Mouse (Mus musculus): Measurements from ENCODE around the gene Gm10097. TPM values are rescaled to one million over a fixed set of nuclear protein-coding genes. Genes with fewer than 3 reads are reported as not detected.
A peak's percentile ranks its signal among the peaks of the same experiment; 100 is the strongest.

Gm10097 gene
- polyA plus RNA-seq, 1 experiment from 2014 or later, result 0.17 TPM

DNA sequence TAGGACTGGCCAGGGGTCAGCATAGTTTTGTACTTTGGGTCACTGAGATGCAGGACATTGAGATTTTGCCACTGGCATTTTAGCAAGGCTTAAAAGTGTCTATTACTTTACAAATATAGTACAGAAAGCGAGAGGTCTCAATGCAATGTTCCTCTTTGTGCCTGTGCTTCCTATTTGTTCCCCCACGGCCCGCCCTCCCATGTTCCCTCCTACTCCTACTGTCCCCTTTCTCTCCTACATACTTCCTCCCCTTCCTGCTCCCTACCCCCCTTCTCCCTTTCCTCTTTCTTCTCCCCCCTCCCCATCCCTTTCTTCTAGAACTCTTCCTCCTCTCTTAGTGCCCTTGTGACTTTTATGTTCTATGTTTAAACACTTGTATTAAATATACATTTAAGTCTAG is 12.1 kb upstream of the Gm10097 start:
- H3K36me3 ChIP-seq (replicated peaks), result no peaks in the 10 kb centered on the region
- no peaks in the 10 kb centered on the region for H3K9me3 ChIP-seq
- no peak overlapping the region for H3K27ac ChIP-seq
- ATAC-seq (replicated peaks), result peak; percentile 34; the same call in 1 of the 2 replicates
- no peaks in the 10 kb centered on the region for H3K27me3 ChIP-seq (replicated peaks)
- no peak overlapping the region for H3K9ac ChIP-seq
- H3K4me2 ChIP-seq, result no peak overlapping the region
- H3K4me1 ChIP-seq, result peaks cover 3% of the 10 kb centered on the region; the same call in 1 of the 2 replicates
- no peak overlapping the region for H3K4me3 ChIP-seq
- WGBS, result 62% methylated on average over 3 of the region's 3 CpGs

DNA sequence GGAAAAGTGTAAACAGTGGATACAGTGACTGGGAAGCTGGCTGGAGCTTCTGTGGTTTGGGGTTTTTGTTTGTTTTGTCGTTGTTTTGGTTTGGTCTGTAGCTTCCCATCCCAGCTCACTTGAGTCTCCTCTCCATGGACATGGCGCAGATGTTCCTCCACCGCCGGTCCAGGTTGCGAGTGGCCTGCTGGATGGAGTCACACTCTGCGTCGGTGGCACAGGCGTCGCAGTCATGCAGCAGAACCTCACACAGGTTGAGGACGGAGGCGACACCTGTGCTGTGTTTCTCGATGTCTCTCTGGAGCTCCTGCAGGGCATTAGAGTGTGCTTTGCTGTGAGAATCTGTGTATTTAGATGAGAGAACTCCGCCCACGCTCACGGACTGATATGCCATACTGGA is 11.3 kb upstream of the Gm10097 start:
- no peak overlapping the region for H3K27ac ChIP-seq
- H3K27me3 ChIP-seq (replicated peaks), result no peaks in the 10 kb centered on the region
- no peak overlapping the region for H3K4me2 ChIP-seq
- no peak overlapping the region for H3K4me3 ChIP-seq
- 95% methylated on average over 15 of the region's 15 CpGs for WGBS
- ATAC-seq (replicated peaks), result no peak
- no peak overlapping the region for H3K9ac ChIP-seq
- H3K9me3 ChIP-seq, result no peaks in the 10 kb centered on the region
- H3K4me1 ChIP-seq, result peaks cover 3% of the 10 kb centered on the region; the same call in 1 of the 2 replicates
- H3K36me3 ChIP-seq (replicated peaks), result no peaks in the 10 kb centered on the region

DNA sequence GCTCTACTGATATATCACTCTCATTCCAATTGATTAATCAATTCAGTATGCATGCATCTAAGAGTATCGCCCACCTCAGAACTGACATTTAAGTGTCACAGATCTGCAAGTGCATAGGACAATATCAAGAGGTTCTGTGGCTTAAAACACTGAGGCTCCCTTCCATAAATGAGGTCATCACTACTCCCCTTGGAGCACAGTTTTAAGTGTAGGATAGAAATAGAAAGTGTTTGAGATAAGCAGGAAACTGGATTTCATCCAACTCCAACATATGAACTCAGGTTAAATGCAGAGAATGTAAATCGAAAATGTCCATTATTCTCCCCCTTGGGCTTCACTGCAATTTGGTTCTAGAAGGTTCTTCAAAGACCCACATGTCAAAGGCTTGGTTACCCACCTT is 10.1 kb upstream of the Gm10097 start:
- H3K4me1 ChIP-seq, result peaks cover 3% of the 10 kb centered on the region; the same call in 1 of the 2 replicates
- H3K27me3 ChIP-seq (replicated peaks), result no peaks in the 10 kb centered on the region
- no peak overlapping the region for H3K9ac ChIP-seq
- no peak for ATAC-seq (replicated peaks)
- no peaks in the 10 kb centered on the region for H3K9me3 ChIP-seq
- WGBS, result 91% methylated on average over 2 of the region's 2 CpGs
- H3K27ac ChIP-seq, result no peak overlapping the region
- no peak overlapping the region for H3K4me3 ChIP-seq
- H3K4me2 ChIP-seq, result no peak overlapping the region
- no peaks in the 10 kb centered on the region for H3K36me3 ChIP-seq (replicated peaks)

- Histone ChIP-seq H3K4me2 (no peak overlapping the region), H3K27ac (no peak overlapping the region), H3K4me3 (no peak overlapping the region), H3K9ac (no peak overlapping the region), H3K36me3 (replicated peaks) (no peaks in the 10 kb centered on the region), H3K9me3 (no peaks in the 10 kb centered on the region), H3K27me3 (replicated peaks) (no peaks in the 10 kb centered on the region), H3K4me1 (peaks cover 3% of the 10 kb centered on the region; the same call in 1 of the 2 replicates)
- ATAC-seq (replicated peaks), result no peak
- WGBS, result 93% methylated on average over 2 of the region's 2 CpGs
Measured at GRCm38 (mm10) chr10:5059983-5060382, 9.0 kb upstream of the Gm10097 start.

- Histone ChIP-seq H3K9ac (no peak overlapping the region), H3K27me3 (replicated peaks) (no peaks in the 10 kb centered on the region), H3K4me1 (no peaks in the 10 kb centered on the region), H3K4me3 (no peak overlapping the region), H3K4me2 (no peak overlapping the region), H3K27ac (no peak overlapping the region), H3K9me3 (no peaks in the 10 kb centered on the region), H3K36me3 (replicated peaks) (no peaks in the 10 kb centered on the region)
- 93% methylated on average over 3 of the region's 3 CpGs for WGBS
- ATAC-seq (replicated peaks), result no peak
Measured at GRCm38 (mm10) chr10:5067113-5067512, 1.9 kb upstream of the Gm10097 start.

DNA sequence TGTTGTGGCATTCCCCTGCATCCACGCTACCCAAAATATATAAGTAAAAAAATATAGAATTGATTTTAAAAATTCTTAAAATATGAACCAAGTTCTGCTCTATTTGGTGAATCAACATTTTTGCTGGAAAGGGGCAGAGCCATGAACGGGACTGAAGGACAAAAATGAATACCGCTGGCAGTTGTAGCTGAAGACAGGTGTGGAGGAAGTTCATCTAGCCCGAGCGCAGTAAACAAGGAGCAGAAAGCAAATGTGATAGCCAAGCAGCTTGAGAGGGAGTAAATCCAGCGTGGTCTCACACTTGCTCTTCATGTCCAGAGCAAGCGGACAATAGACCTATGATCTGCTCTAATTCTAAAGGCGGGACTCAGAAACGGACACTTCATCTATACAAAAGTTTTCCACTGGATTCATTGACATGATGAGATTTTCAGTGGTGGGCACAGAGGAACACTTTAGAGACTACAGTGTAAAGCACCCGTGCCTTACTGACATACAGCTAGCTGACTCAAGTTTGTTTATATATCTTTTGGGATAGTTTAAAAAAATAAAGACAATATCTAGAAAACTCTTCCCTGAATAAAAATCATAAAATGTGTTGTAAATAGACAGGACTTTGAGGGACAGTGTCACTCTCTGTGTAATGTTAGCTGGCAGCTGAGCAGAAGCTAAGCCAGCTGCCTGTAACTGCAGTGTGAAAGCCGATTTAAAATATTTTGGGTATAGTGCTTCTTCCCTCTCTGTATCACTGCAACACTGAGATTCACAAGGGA is 1.4 kb downstream of the Gm10097 start:
- no peak overlapping the region for H3K4me2 ChIP-seq
- H3K9me3 ChIP-seq, result no peaks in the 10 kb centered on the region
- H3K27ac ChIP-seq, result no peak overlapping the region
- no peak overlapping the region for H3K9ac ChIP-seq
- H3K4me3 ChIP-seq, result no peak overlapping the region
- no peaks in the 10 kb centered on the region for H3K27me3 ChIP-seq (replicated peaks)
- no peaks in the 10 kb centered on the region for H3K4me1 ChIP-seq
- H3K36me3 ChIP-seq (replicated peaks), result no peaks in the 10 kb centered on the region
- ATAC-seq (replicated peaks), result no peak
- 90% methylated on average over 11 of the region's 11 CpGs for WGBS

GRCm38 (mm10) chr10:5070941-5071231 is 1.9 kb downstream of the Gm10097 start:
- 78% methylated on average over 3 of the region's 3 CpGs for WGBS
- Histone ChIP-seq H3K9ac (no peak overlapping the region), H3K36me3 (replicated peaks) (no peaks in the 10 kb centered on the region; the same call in 1 of the 2 replicates), H3K27me3 (replicated peaks) (no peaks in the 10 kb centered on the region), H3K4me1 (no peaks in the 10 kb centered on the region), H3K4me2 (no peak overlapping the region), H3K27ac (no peak overlapping the region), H3K4me3 (no peak overlapping the region), H3K9me3 (no peaks in the 10 kb centered on the region)
- no peak for ATAC-seq (replicated peaks)

- WGBS, result 86% methylated on average over 8 of the region's 8 CpGs
Measured at GRCm38 (mm10) chr10:5072054-5072453, 3.1 kb downstream of the Gm10097 start.

GRCm38 (mm10) chr10:5075724-5076123 is 6.7 kb downstream of the Gm10097 start:
- Histone ChIP-seq H3K4me3 (no peak overlapping the region), H3K4me1 (no peaks in the 10 kb centered on the region), H3K36me3 (replicated peaks) (no peaks in the 10 kb centered on the region; the same call in 1 of the 2 replicates), H3K9ac (no peak overlapping the region), H3K4me2 (no peak overlapping the region), H3K9me3 (no peaks in the 10 kb centered on the region), H3K27me3 (replicated peaks) (no peaks in the 10 kb centered on the region), H3K27ac (no peak overlapping the region)
- WGBS, result 90% methylated on average over 7 of the region's 7 CpGs
- no peak for ATAC-seq (replicated peaks)

More at GRCm38 (mm10) chr10:5072054-5072453, 3.1 kb downstream of the Gm10097 start:
- Histone ChIP-seq H3K9ac (no peak overlapping the region), H3K9me3 (no peaks in the 10 kb centered on the region), H3K4me3 (no peak overlapping the region), H3K27me3 (replicated peaks) (no peaks in the 10 kb centered on the region), H3K4me1 (no peaks in the 10 kb centered on the region), H3K4me2 (no peak overlapping the region), H3K27ac (no peak overlapping the region), H3K36me3 (replicated peaks) (no peaks in the 10 kb centered on the region; the same call in 1 of the 2 replicates)
- no peak for ATAC-seq (replicated peaks)

DNA sequence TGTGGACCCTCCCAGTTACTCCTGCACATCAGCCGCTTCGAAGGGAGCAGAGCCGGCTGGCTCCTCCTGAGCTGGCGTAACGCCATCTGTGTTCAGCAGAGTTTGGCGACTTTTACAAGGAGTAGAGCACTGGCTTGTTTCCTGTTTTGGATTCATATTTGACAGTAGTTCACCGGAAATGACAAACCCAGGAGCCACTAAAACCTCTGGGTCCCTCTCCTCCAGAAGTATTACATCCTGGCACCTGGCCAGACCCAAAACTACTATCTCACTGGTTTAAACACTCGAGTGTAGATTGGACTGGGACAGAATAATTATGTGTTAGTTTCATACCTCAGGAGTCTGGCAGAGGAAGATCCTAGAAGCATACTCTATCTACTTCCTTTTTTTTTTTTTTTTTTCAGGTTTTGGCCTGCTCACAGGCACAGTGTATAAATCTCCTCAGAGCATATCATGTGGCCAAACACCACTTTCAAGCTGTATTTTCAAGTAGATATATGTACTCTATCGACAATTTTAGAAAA is 11.0 kb downstream of the Gm10097 start:
- WGBS, result 76% methylated on average over 9 of the region's 9 CpGs
- H3K36me3 ChIP-seq (replicated peaks), result no peaks in the 10 kb centered on the region; the same call in 1 of the 2 replicates
- no peaks in the 10 kb centered on the region for H3K4me1 ChIP-seq
- no peaks in the 10 kb centered on the region for H3K27me3 ChIP-seq (replicated peaks)
- no peak overlapping the region for H3K4me3 ChIP-seq
- no peak overlapping the region for H3K9ac ChIP-seq
- no peak for ATAC-seq (replicated peaks)
- H3K4me2 ChIP-seq, result no peak overlapping the region
- H3K27ac ChIP-seq, result no peak overlapping the region
- no peaks in the 10 kb centered on the region for H3K9me3 ChIP-seq

DNA sequence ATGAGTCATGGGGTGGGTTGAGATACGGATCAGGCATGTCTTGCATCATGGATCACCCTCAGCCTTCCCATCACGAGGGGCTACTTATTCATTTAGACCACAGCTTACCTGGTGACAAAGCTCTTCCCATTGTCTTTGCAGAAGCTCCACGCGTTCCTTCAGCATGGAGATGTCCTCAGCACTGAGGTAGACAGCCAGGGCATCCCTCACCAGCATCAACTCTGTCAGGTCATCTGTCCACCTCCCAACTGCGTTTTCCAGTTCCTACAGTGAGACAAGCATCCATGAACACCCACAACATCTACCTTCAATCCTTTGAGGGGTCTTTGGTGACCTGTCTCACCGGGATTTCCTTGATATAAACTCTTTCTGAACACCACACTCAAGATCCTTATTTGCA is 14.7 kb downstream of the Gm10097 start:
- 85% methylated on average over 6 of the region's 6 CpGs for WGBS
- H3K9me3 ChIP-seq, result no peaks in the 10 kb centered on the region
- ATAC-seq (replicated peaks), result no peak
- no peak overlapping the region for H3K4me2 ChIP-seq
- H3K9ac ChIP-seq, result no peak overlapping the region
- no peaks in the 10 kb centered on the region for H3K4me1 ChIP-seq
- no peak overlapping the region for H3K4me3 ChIP-seq
- no peaks in the 10 kb centered on the region for H3K27me3 ChIP-seq (replicated peaks)
- no peak overlapping the region for H3K27ac ChIP-seq
- no peaks in the 10 kb centered on the region for H3K36me3 ChIP-seq (replicated peaks)

DNA sequence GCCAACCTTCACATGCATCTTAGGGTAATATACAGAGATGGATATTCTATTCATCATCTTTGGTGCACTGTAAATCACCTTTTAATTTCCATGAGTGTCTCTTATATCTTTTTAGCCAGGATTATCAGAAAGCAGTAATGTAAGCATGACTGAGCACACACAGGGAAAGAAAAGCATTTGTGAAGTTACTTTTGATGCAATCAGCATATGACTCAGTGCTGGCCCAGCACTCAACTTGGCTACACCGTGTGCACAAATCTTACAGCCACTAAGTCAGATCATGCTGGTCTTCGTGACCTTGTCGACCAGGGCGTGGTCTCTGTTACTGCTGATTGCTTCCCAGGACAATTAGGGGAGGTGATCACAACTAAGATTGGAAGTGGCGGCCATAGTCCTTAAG is 16.8 kb downstream of the Gm10097 start:
- WGBS, result 89% methylated on average over 5 of the region's 5 CpGs

DNA sequence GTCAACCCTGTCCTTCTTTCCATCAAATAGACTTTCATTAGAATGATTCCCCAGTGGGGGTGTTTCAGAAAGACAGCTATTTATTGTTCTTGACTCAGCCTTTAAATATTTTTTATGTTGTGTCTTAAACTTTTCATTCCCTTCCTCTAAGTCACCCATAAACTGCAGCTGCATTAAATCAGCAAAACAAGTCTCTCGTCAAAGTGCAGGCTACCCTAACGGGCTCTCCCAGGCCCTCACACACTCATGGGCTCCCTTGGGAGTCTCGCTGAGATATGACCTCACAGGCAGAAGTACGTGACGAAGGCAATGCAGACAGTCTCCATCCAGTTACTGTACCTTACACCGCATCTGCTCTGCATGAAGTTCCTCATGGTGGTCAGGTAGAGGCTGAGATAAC is 17.3 kb downstream of the Gm10097 start:
- H3K4me2 ChIP-seq, result no peak overlapping the region
- H3K36me3 ChIP-seq (replicated peaks), result no peaks in the 10 kb centered on the region
- no peaks in the 10 kb centered on the region for H3K4me1 ChIP-seq
- no peak overlapping the region for H3K9ac ChIP-seq
- H3K27ac ChIP-seq, result no peak overlapping the region
- H3K4me3 ChIP-seq, result no peak overlapping the region
- H3K27me3 ChIP-seq (replicated peaks), result no peaks in the 10 kb centered on the region
- 89% methylated on average over 6 of the region's 6 CpGs for WGBS
- no peaks in the 10 kb centered on the region for H3K9me3 ChIP-seq
- no peak for ATAC-seq (replicated peaks)

More for the DNA sequence above, 16.8 kb downstream of the Gm10097 start:
- Histone ChIP-seq H3K36me3 (replicated peaks) (no peaks in the 10 kb centered on the region), H3K4me1 (no peaks in the 10 kb centered on the region), H3K4me2 (no peak overlapping the region), H3K9me3 (no peaks in the 10 kb centered on the region), H3K27me3 (replicated peaks) (no peaks in the 10 kb centered on the region), H3K27ac (no peak overlapping the region), H3K9ac (no peak overlapping the region), H3K4me3 (no peak overlapping the region)
- ATAC-seq (replicated peaks), result no peak
